Mouse (Mus musculus): Measurements from ENCODE around the gene Dtx2. TPM values are rescaled to one million over a fixed set of nuclear protein-coding genes. Genes with fewer than 3 reads are reported as not detected.

Gene Dtx2
- total RNA-seq, 1 experiment, result 28.3 TPM

GRCm38 (mm10) chr5:136019907-136020306 is 25.3 kb downstream of the Dtx2 start:
- no peak for DNase-seq (ENCODE audit: low read depth, low spot score)
- in situ Hi-C loops (cut with MboI; ENCODE audit: low sequenced_read_pairs in 2 of 2, unreplicated experiment in 2 of 2), result no loop called here
- Histone ChIP-seq H3K9me3 (ENCODE audit: control insufficient read depth, insufficient read depth, low read depth, low read length) (no peaks in the 10 kb centered on the region), H3K4me3 (ENCODE audit: insufficient read depth in 1 of 2, low read depth in 1 of 2, low read length in 2 of 2, poor library complexity in 1 of 2, severe bottlenecking in 1 of 2) (no peak overlapping the region), H3K4me1 (ENCODE audit: control insufficient read depth in 2 of 2, insufficient read depth in 2 of 2, low read length in 2 of 2, poor library complexity in 1 of 2) (peaks cover 4 to 36% of the 10 kb centered on the region in 2 experiments; a peak in 2 of 4 replicates), H3K36me3 (ENCODE audit: control insufficient read depth, insufficient read depth, low read length, poor library complexity, severe bottlenecking) (no peaks in the 10 kb centered on the region; the same call in 1 of the 2 replicates), H3K27ac (ENCODE audit: insufficient read depth, low read depth, low read length, poor library complexity, severe bottlenecking) (no peak overlapping the region), H3K9ac (ENCODE audit: insufficient read depth, low read depth, low read length, poor library complexity, severe bottlenecking) (no peak overlapping the region)
- TF ChIP-seq ZC3H11A (IDR thresholded peaks at IDR 0.05; ENCODE audit: borderline replicate concordance, low read depth, low read length) (no peak), MAFK (IDR thresholded peaks at IDR 0.05; ENCODE audit: insufficient read depth, low read depth, low read length) (no peak), ZNF384 (IDR thresholded peaks at IDR 0.05; ENCODE audit: low read depth, low read length) (no peak), HCFC1 (IDR thresholded peaks at IDR 0.05; ENCODE audit: borderline replicate concordance, insufficient read depth, low read length) (no peak), CHD2 (IDR thresholded peaks at IDR 0.05; ENCODE audit: low read depth, low read length) (no peak)

GRCm38 (mm10) chr5:136025712-136026111 is 31.1 kb downstream of the Dtx2 start:
- Histone ChIP-seq H3K9ac (ENCODE audit: insufficient read depth, low read depth, low read length, poor library complexity, severe bottlenecking) (no peak overlapping the region), H3K9me3 (ENCODE audit: control insufficient read depth, insufficient read depth, low read depth, low read length) (no peaks in the 10 kb centered on the region), H3K4me3 (ENCODE audit: insufficient read depth in 1 of 2, low read depth in 1 of 2, low read length in 2 of 2, poor library complexity in 1 of 2, severe bottlenecking in 1 of 2) (no peak overlapping the region), H3K4me1 (ENCODE audit: control insufficient read depth in 2 of 2, insufficient read depth in 2 of 2, low read length in 2 of 2, poor library complexity in 1 of 2) (peaks cover 0 to 8% of the 10 kb centered on the region in 2 experiments; a peak in 2 of 4 replicates), H3K36me3 (ENCODE audit: control insufficient read depth, insufficient read depth, low read length, poor library complexity, severe bottlenecking) (peaks cover 34% of the 10 kb centered on the region), H3K27ac (ENCODE audit: insufficient read depth, low read depth, low read length, poor library complexity, severe bottlenecking) (no peak overlapping the region)
- DNase-seq (ENCODE audit: low read depth, low spot score), result no peak
- in situ Hi-C loops (cut with MboI; ENCODE audit: low sequenced_read_pairs in 2 of 2, unreplicated experiment in 2 of 2), result no loop called here
- TF ChIP-seq MAFK (IDR thresholded peaks at IDR 0.05; ENCODE audit: insufficient read depth, low read depth, low read length) (no peak), HCFC1 (IDR thresholded peaks at IDR 0.05; ENCODE audit: borderline replicate concordance, insufficient read depth, low read length) (no peak), ZC3H11A (IDR thresholded peaks at IDR 0.05; ENCODE audit: borderline replicate concordance, low read depth, low read length) (no peak), CHD2 (IDR thresholded peaks at IDR 0.05; ENCODE audit: low read depth, low read length) (no peak), ZNF384 (IDR thresholded peaks at IDR 0.05; ENCODE audit: low read depth, low read length) (no peak)

- Histone ChIP-seq H3K9ac (ENCODE audit: insufficient read depth, low read depth, low read length, poor library complexity, severe bottlenecking) (no peak overlapping the region), H3K9me3 (ENCODE audit: control insufficient read depth, insufficient read depth, low read depth, low read length) (no peaks in the 10 kb centered on the region), H3K4me3 (ENCODE audit: insufficient read depth in 1 of 2, low read depth in 1 of 2, low read length in 2 of 2, poor library complexity in 1 of 2, severe bottlenecking in 1 of 2) (no peak overlapping the region), H3K36me3 (ENCODE audit: control insufficient read depth, insufficient read depth, low read length, poor library complexity, severe bottlenecking) (peaks cover 41% of the 10 kb centered on the region), H3K27ac (ENCODE audit: insufficient read depth, low read depth, low read length, poor library complexity, severe bottlenecking) (no peak overlapping the region), H3K4me1 (ENCODE audit: control insufficient read depth in 2 of 2, insufficient read depth in 2 of 2, low read length in 2 of 2, poor library complexity in 1 of 2) (peaks cover 0 to 5% of the 10 kb centered on the region in 2 experiments; a peak in 1 of 4 replicates)
- in situ Hi-C loops (cut with MboI; ENCODE audit: low sequenced_read_pairs in 2 of 2, unreplicated experiment in 2 of 2), result no loop called here
- no peak for DNase-seq (ENCODE audit: low read depth, low spot score)
- TF ChIP-seq HCFC1 (IDR thresholded peaks at IDR 0.05; ENCODE audit: borderline replicate concordance, insufficient read depth, low read length), result no peak
- no peak for TF ChIP-seq ZNF384 (IDR thresholded peaks at IDR 0.05; ENCODE audit: low read depth, low read length)
- no peak for TF ChIP-seq ZC3H11A (IDR thresholded peaks at IDR 0.05; ENCODE audit: borderline replicate concordance, low read depth, low read length)
- no peak for TF ChIP-seq CHD2 (IDR thresholded peaks at IDR 0.05; ENCODE audit: low read depth, low read length)
- no peak for TF ChIP-seq MAFK (IDR thresholded peaks at IDR 0.05; ENCODE audit: insufficient read depth, low read depth, low read length)
Measured at GRCm38 (mm10) chr5:136026859-136027258, 32.3 kb downstream of the Dtx2 start.

GRCm38 (mm10) chr5:136027612-136028311 is 33.2 kb downstream of the Dtx2 start:
- H3K9me3 ChIP-seq (ENCODE audit: control insufficient read depth, insufficient read depth, low read depth, low read length), result no peaks in the 10 kb centered on the region
- no peak overlapping the region for H3K4me3 ChIP-seq (ENCODE audit: insufficient read depth in 1 of 2, low read depth in 1 of 2, low read length in 2 of 2, poor library complexity in 1 of 2, severe bottlenecking in 1 of 2)
- TF ChIP-seq MAFK (IDR thresholded peaks at IDR 0.05; ENCODE audit: insufficient read depth, low read depth, low read length) (no peak), HCFC1 (IDR thresholded peaks at IDR 0.05; ENCODE audit: borderline replicate concordance, insufficient read depth, low read length) (no peak), ZNF384 (IDR thresholded peaks at IDR 0.05; ENCODE audit: low read depth, low read length) (no peak), CHD2 (IDR thresholded peaks at IDR 0.05; ENCODE audit: low read depth, low read length) (no peak), ZC3H11A (IDR thresholded peaks at IDR 0.05; ENCODE audit: borderline replicate concordance, low read depth, low read length) (no peak)
- in situ Hi-C loops (cut with MboI; ENCODE audit: low sequenced_read_pairs in 2 of 2, unreplicated experiment in 2 of 2), result no loop called here
- H3K4me1 ChIP-seq (ENCODE audit: control insufficient read depth in 2 of 2, insufficient read depth in 2 of 2, low read length in 2 of 2, poor library complexity in 1 of 2), result peaks cover 0 to 5% of the 10 kb centered on the region in 2 experiments; a peak in 1 of 4 replicates
- H3K9ac ChIP-seq (ENCODE audit: insufficient read depth, low read depth, low read length, poor library complexity, severe bottlenecking), result no peak overlapping the region
- peaks cover 50% of the 10 kb centered on the region for H3K36me3 ChIP-seq (ENCODE audit: control insufficient read depth, insufficient read depth, low read length, poor library complexity, severe bottlenecking)
- no peak for DNase-seq (ENCODE audit: low read depth, low spot score)
- no peak overlapping the region for H3K27ac ChIP-seq (ENCODE audit: insufficient read depth, low read depth, low read length, poor library complexity, severe bottlenecking)
